Mouse (Mus musculus) megakaryocyte-erythroid progenitor cell, adult 5-6 weeks (primary cell): ENCODE measurements around the gene Fahd1. TPM values are rescaled to one million over a fixed set of nuclear protein-coding genes. Genes with fewer than 3 reads are reported as not detected.

Experiments used
- ATAC-seq: replicated peaks from 2 replicates; pipeline ENCODE4 v1.8.0; 2016; ENCODE audit warnings: mild to moderate bottlenecking, inconsistent platforms; ENCODE audit not compliant: severe bottlenecking, poor library complexity, low FRiP score, low TSS enrichment
- total RNA-seq, 2 experiments: library from RNA; stranded (forward) in 1 of 2; stranded (reverse) in 1 of 2; fragments of 200-1000, 215-1000 nt in 1 of 2; fragments of >200 nt in 1 of 2; fragmentation: Nextera tagmentation in 1 of 2; gene quantifications; 2 replicates each; pipeline ENCODE4 v1.2.3; 2014 to 2017

Fahd1 gene
- total RNA-seq (2014; fragmentation: Nextera tagmentation) (20.1 and 35.1 TPM in 2 replicates), total RNA-seq (2017) (15.7 and 34.7 TPM in 2 replicates)

DNA sequence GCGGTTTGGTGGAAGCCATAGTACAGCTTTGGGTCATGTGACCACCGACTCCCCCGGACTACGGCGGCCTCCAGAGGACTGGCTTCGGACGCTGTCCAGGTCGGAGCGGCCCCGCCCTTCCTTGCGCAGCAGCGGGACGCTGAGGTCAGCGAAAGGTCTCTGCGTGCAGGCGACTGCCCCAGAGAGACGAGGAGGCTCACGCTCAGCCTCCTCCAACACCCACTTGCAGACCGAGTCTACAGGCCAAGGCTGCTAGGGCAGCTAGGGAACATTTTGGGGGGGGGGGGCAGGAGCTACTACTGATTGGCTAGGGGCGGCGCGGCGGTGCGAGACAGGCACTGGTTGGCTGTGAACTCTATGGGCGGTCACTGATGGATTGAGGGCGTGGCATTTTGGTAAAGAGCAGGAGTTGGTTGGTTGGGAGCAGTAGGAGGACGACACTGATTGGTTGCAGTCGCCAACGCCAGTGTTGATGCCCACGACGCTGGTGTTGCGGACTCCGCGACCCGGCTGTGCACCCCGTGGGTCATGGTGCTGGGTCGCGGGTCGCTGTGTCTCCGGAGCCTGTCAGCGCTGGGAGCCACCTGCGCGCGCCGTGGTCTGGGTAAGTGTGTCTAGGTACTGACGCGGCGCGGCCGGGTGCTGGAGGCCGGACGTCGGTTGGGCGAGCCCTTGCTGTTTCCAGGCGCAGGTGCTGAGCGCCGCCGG lies at the start of gene Fahd1:
Gene Fahd1, minus strand, starts transcription at position 300 of the 708 bp plus-strand sequence.
- peak; percentile 96 for ATAC-seq

DNA sequence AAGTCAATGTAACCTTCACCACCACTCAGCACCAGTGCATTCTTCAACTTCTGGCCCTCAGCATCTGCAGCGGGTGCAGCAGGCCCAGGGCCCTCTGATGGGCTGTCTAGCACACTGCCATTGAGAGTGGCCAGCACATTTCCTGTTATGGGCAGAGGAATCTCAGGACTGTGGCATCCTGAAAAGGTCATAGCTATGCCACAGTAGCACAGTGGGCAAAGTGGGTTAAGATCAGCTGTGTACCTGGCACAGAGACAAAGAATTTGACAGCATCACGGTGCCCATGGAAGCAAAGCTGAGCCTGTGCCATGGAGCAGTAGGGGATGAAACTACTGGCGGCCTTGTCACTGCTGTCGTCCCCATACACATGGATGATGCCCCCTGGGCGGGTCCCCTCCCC lies 49.0 kb upstream of the Fahd1 start:
- ATAC-seq: no peak

DNA sequence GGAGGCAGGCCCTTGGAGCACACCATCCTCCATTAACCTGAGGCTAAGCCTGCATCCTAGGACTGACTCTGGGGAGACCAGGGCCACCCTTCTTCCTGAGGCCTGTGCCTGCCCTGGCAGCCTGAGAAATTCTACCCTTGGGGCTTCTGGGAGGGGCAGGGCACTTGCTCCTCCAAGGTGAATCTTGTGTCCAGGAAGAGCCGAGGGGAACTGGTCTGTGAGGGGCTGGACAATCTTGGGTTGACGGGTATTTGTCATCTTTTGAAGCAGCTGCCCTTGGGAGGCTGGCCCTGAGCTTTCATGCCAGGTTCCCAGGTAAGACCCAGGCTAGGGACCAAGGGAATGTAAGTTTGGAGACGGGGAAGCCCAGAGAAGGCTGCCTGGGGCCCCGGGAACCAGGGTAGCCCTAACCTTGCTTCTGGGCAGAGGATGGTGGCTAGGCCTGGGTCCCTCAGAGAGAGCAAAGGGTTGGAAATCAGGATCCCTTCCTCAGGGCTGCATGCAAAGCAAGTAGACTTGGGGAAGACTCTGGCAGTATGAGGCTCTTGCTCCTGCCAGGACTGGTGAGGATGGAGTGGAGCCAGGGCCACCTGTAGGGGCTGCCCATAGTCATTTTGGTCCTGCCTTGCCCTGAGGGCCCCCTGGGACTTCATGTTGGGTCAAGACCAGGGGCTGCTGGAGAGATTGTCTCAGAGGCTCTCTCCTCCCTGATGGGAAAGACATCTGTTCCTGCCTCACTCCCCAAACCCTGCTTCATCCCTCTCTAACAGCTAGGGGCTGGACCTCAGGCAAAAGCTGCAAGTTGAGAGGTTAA lies 48.1 kb upstream of the Fahd1 start:
- ATAC-seq: no peak

DNA sequence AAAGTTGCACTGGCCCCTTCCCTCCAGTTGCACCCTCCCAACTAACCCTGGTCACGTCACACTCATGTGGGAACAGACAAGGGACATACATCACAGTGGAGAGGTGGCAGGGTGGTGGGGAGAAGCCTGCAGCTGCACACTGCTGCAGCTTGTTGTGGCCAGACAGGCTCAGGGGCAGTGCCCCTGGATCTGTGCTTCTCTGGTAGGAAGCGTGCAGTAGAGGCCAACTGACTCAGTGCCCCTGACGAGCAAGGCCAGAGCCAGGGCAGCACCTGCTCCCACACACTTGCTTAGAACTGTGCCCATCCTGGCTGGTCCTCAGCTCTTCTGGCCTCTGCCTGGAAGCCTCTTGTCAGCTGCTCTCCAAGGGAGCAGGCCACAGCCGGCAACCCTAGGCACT lies 47.4 kb upstream of the Fahd1 start:
- no peak for ATAC-seq

DNA sequence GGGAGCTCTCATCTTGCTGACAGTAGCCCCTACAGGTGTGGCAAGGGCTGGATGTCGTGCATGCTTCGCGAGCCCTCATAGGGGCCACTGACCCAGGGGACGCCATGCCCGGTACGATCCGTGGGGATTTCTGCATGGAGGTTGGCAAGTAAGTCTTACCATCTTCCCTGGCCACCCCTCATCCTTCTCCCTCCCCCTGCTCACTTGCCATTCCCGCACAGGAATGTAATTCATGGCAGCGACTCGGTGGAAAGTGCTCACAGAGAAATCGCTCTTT lies 46.8 kb upstream of the Fahd1 start:
- no peak for ATAC-seq

DNA sequence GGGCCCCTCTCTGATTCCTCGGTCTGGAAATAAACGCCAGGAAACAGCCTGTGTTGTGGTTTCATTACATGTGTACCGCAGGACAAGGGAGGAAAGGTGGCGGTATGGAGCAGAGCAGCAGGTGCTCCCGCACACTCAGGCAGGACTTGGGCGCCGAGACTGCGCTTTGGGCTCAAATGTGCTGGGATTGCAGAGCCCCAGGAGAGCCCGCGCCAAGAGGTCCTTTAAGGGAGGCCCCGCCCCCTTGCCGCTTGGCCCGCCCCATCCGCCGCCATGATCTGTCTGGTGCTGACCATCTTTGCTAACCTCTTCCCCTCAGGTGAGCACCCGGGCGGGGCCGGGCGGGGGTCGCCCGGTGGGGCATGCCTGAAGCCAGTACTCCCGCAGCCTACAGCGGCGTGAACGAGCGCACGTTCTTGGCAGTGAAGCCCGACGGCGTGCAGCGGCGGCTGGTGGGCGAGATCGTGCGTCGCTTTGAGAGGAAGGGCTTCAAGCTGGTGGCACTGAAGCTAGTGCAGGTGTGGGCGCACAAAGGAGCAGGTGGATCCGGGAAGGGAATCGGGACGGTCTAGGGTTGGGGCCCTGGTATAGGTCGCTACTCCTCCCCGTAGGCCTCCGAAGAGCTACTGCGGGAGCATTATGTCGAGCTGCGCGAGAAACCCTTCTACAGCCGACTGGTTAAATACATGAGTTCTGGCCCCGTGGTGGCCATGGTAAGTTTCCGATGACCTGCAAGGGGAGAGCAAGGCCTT lies 46.3 kb upstream of the Fahd1 start, which contains the start of gene Nme3:
Gene Nme3, plus strand, starts transcription at position 260 of the 752 bp plus-strand sequence.
- ATAC-seq: peak; percentile 39; the same call in 1 of the 2 replicates

DNA sequence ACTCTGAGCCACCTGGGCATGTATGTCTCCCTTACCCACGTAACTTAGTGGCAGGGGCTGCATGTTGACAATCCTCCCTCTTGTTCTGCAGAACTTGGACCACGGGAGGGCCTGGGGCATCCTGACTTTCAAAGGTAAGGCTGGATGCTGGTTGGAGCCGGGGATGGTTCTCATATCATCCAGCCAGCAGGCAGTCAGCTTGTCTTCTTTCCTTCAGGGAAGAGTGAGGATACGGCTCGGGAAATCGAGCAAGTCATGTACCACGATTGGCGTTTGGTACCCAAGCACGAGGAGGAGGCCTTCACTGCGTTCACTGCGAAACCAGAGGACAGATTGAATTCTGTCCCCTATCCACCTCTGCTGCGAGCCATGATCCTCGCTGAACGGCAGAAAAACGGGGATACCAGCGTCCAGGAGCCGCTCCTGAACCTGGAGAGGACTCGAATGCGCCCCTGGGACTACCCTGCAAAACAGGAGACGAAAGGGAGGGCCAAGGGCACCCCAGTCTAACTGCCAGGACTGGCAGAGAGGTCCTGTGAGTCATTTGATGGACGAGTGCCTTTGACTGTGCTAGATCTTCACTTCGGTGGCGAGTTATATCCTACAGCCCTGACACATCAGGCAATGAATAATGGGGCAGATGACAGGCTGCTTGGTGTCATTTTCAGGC lies 45.5 kb upstream of the Fahd1 start:
- no peak for ATAC-seq

DNA sequence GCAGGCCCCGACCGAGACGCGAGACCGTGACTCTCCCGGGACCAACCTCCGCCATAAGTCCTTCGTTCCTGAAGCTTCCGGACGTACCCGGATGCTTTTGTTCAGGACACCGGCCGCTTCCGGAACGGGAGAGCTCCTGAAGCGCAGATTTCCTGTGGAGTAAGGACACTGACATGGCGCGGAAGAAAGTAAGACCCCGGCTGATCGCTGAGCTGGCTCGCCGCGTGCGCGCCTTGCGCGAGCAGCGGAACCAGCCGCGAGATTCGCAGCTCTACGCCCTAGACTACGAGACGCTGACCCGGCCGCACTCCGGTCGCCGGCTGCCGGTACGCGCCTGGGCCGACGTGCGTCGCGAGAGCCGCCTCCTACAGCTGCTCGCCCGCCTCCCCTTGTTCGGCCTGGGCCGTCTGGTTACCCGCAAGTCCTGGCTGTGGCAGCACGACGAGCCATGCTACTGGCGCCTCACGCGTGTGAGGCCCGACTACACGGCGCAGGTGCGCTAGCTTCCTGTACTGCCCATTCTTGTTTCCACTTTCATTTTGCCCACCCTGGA lies 44.9 kb upstream of the Fahd1 start, which contains the start of the genes Eme2 and Mrps34:
Gene Eme2, minus strand, starts transcription at position 93 of the 553 bp plus-strand sequence.
Gene Mrps34, plus strand, starts transcription at position 122 of the 553 bp plus-strand sequence.
- peak; percentile 39 for ATAC-seq

DNA sequence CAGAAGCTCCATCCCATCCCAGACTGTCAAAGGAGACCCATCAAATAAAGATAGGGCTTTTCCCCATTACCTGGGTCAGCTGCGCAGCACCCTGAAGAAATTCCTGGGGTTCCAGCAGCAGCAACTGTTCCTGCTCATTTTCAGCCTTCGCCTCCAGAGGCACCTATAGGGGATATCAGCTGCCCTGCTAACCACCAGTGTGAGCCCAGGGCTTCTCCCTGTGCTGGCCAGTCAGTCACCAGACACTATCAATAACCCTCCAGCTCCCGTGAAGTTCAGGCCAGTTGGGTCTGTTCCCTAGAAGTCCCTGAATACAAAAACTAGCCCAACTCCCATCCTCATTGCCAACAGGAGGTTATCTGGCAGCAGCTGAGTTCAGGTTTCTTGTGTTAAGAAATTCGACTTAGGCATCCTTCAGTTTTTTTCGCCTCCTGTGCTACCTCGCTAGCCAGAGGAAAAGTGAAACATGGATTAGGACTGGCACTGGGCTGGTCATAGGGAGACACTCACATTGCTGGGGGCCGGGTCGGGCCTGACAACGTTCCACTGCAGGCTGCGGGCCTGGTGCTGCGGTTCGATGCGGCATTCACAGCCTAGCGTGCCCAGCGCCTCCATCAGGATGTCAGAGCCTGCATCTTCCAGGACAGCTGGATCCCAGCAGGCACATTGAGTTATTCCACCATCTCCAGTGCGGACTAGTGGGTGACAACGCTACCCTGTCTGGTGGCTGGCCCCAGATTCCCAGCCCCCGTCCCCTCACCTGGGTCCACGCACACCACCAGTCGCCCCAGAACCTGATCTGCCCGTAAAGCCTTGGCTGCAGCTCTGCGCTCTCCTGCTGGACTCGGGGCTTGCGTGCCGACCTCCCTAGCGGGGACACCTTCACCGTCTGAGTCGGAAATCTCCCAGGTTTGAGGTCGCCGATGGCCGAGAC lies 44.2 kb upstream of the Fahd1 start:
- 0 out of 2 replicates have a peak, but pooled peaks have one; percentile 2 for ATAC-seq

DNA sequence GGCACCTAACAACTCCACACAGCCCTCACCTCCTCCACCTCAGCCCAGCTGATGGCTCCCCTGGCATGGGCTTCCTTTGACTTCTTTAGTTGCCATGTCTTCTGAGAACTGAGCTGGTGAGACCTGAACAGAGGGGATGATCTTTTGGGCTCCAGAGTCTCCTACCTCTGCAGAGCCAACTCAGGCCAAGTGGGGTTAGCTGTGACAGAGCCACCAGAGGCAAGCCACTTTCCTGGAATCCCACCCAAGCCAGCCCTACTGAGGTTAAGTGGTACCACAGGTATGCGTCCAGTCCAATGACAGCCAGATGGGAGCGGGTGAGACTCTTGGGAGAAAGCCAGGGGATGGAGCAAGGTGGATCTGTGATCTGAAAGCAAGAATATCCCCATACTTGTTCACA lies 43.1 kb upstream of the Fahd1 start:
- ATAC-seq: no peak

DNA sequence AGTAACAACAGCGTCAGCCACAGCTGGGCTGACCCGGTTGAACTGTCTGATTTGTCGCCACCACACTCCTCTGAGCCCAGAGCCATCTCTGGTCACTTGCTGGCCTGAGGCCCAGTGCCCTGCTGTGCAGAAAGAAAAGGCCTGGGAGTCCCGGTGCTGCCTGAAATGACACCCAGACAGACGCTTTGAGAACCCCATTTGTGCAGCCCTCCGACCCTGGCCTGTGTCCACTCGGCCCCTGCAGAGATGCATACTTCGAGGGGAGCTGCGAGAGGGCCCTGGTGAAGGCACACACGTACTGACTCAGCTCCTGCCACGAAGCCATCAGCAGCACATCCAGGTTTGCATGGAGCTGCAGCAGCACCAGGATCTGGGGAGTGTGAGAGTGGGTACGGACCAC lies 42.6 kb upstream of the Fahd1 start:
- no peak for ATAC-seq

DNA sequence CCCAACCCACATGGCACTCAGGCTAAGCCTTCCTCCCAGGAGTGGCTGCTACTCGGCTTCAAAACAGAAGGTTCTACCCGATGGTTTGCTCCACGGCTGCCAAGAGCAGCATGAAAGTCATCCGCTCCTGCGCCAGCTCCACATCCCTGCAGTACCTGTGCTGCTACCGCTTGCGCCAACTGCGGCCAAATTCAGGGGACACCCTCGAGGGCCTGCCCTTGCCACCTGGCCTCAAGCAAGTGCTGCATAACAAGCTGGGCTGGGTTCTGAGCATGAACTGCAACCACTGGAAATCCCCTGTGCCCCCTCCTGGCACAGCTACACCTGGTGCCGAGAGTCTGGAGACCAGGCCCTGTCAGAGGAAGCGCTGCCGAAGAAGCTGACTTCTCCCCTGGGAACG lies 41.2 kb upstream of the Fahd1 start:
- no peak for ATAC-seq

DNA sequence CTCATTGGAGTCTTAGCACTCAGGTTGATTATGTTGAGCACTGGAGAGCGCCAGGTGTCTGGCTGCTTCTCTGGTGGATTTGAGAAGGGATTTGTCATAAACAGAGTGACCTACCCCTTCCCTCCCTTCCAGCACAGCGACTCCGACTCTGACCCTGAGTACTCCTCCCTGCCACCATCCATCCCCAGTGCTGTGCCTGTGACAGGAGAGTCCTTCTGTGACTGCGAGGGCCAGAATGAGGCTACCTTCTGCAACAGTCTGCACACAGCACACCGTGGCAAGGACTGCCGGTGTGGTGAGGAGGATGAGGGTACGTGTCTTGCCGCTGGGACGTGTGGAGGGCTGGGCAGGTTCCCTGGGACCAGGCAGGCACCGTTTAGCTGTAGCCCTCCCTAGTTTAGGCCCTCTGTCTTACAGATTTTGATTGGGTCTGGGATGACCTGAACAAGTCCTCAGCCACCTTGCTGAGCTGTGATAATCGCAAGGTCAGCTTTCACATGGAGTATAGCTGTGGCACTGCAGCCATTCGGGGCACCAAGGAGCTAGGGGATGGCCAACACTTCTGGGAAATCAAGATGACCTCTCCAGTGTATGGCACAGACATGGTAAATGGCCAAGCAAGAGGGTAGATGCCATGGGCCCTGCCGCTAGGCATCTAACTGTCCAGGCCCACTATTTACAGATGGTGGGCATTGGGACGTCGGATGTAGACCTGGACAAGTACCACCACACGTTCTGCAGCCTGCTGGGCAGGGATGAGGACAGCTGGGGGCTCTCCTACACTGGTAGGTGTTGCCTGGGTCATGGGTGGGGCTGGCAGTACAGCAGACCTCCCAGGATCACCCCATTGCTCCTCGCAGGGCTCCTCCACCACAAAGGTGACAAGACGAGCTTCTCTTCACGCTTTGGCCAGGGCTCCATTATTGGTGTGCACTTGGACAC lies 40.3 kb upstream of the Fahd1 start:
- ATAC-seq: no peak

DNA sequence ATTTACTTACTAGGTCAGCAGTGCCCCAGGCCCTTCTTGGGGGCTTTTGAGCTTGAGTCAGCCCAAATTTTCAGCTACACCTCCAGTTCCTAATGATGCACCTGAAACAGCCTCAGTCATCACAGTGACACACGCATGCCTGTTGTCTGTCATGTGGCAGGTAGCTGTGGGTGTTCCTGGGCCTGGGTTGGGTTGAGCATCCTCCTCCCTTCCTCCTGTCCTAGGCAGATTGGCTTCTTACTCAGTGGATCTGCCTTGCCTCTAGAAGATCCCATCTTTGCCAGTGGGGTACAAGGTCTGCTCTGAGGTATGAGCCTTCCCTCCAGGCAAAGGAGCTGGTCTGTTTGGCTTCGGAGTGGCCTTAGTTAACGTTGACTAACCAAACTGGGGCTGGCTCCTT lies 38.7 kb upstream of the Fahd1 start:
- ATAC-seq: no peak

DNA sequence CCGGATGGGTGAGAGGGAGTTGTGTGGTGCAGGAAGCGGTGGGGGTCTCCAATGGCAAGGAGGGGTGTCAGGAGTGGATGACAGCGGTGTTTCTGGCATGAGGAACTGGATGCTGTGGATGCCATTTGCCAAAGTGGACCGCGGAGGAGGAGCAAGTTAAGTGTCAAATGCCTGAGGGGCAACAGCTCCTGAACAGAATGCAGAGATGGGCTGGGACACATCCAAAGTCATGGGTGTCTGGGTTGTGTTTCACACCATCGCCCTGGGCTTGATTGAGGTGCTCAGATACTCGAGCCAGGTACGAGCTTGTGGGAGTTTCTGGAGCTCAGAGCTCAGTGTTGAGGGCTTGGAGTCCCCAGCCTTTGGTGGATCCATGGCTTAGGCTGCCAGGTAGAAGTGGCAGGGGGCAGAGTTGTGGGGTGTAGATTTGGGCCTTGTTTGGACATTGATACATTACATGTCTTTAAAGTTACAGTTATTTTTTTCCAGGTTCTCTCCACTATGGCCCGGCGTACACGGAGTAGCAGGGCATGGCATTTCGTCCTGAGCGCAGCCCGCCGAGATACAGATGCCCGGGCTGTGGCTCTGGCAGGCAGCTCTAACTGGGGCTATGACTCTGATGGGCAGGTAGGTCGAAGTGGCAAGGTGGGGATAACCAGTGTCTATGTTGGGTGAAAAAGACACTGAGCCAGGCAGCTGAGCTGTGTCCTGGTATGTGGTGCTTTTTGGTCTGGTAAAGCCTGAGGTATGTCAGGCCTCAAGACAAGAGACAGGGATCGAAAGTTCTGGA lies 37.3 kb upstream of the Fahd1 start:
- no peak for ATAC-seq

DNA sequence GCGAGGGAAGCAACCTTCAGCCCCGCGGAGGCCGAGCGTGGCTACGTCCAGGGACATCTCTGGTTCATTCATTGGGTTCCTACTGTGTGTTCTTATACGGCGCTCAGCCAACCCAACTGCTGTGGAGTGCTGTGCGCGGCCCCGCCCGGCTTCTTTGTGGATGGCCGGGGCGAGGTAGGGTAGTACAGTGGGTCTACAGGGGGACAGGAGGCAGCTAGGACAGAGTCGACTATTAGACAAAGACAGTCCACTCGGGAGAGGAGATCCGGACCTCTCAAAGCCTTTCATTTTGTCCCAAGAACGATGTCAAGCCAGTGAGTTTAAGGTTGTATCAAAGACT lies 36.7 kb upstream of the Fahd1 start:
- ATAC-seq: no peak
